Mouse (Mus musculus) lung, embryonic 16.5 days (tissue): ENCODE measurements around the gene Cluap1. TPM values are rescaled to one million over a fixed set of nuclear protein-coding genes. Genes with fewer than 3 reads are reported as not detected.
A peak's percentile ranks its signal among the peaks of the same experiment; 100 is the strongest.

Experiments used
- ATAC-seq: fragments of 200-750 bp; cut with Nextera tagmentation; 2 replicates; pipeline ENCODE4 v1.8.0; 2017; ENCODE audit warnings: low read depth, mild to moderate bottlenecking, moderate library complexity
- H3K27ac ChIP-seq: fragments of 300-500 bp; sonication (generic); 2 replicates; pipeline ENCODE4 v1.5.1; 2014; ENCODE audit warnings: mild to moderate bottlenecking, control low read depth, low read length
- H3K27me3 ChIP-seq: fragments of 300-500 bp; sonication (generic); 2 replicates; pipeline ENCODE4 v1.6.1; 2014; ENCODE audit warnings: low read depth, low read length, mixed read lengths; ENCODE audit not compliant: control insufficient read depth, insufficient read depth
- H3K36me3 ChIP-seq: fragments of 300-500 bp; sonication (generic); 2 replicates; pipeline ENCODE4 v1.6.1; 2014; ENCODE audit warnings: low read length; ENCODE audit not compliant: control insufficient read depth, insufficient read depth
- H3K4me1 ChIP-seq: fragments of 300-500 bp; sonication (generic); replicated peaks from 2 replicates; pipeline ENCODE4 v1.6.1; 2014; ENCODE audit warnings: low read length, mixed read lengths; ENCODE audit not compliant: control insufficient read depth, insufficient read depth
- H3K4me2 ChIP-seq: fragments of 300-500 bp; sonication (generic); 2 replicates; pipeline ENCODE4 v1.6.1; 2014; ENCODE audit warnings: low read depth, low read length, control low read depth
- H3K4me3 ChIP-seq: fragments of 300-500 bp; sonication (generic); 2 replicates; pipeline ENCODE4 v1.5.1; 2014; ENCODE audit warnings: mild to moderate bottlenecking, low read length, control low read depth
- H3K9ac ChIP-seq: fragments of 300-500 bp; sonication (generic); 2 replicates; pipeline ENCODE4 v1.6.1; 2014; ENCODE audit warnings: low read length, control low read depth
- H3K9me3 ChIP-seq: fragments of 300-500 bp; sonication (generic); 2 replicates; pipeline ENCODE4 v1.6.1; 2016; ENCODE audit warnings: low read length; ENCODE audit not compliant: control insufficient read depth
- WGBS: fragments of 180-500 bp; shearing (Covaris S2); extraction: QIAGEN DNeasy Blood & Tissue Kit; methylation state at CpG from one replicate; pipeline ENCODE4 v1.1.7; 2014; 5-methylcytosine and 5-hydroxymethylcytosine counted together
- polyA plus RNA-seq: library from polyadenylated mRNA; unstranded; fragments of >200 nt; fragmentation: Nextera tagmentation; extraction: Ambion mirVana; gene quantifications from 2 replicates; pipeline ENCODE4 v1.2.1, GENCODE M21; 2015

Cluap1 gene
- 22.2 and 23.9 TPM in 2 replicates for polyA plus RNA-seq

DNA sequence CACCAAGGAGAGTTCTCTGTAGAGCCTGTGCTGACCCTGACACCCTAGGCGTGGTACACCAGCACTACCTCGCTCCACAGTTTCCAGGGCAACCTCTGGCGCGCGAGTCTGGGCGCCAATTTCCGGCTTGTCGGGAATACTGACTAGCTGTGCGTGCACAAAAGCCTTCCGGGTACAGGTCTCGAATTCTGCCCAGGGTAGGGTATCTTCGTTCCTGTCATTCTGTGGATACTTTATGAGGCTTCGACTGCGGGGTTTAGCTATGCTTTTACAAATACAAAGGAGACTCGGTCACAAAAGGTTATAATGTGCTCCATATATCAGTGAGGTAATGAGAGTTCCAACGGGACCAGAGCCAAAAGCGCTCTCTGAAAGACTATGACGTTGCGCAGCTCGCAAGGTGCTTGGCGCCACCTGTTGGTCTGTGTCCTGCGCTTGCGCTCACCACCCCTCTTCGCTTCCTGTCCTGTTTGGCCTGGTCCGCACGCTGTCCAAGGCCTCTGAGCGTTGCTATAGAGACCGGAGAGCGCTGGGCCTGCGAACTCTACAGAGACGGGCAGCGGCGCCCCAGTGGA, at the start of gene Cluap1, which contains the start of gene 1700037C18Rik:
Cluap1 (plus strand) TSS at position 265 of the 575 bp plus-strand sequence.
1700037C18Rik (minus strand) TSS at position 153 of the 575 bp plus-strand sequence.
- peaks cover 21% of the 10 kb centered on the region for H3K36me3 ChIP-seq

DNA sequence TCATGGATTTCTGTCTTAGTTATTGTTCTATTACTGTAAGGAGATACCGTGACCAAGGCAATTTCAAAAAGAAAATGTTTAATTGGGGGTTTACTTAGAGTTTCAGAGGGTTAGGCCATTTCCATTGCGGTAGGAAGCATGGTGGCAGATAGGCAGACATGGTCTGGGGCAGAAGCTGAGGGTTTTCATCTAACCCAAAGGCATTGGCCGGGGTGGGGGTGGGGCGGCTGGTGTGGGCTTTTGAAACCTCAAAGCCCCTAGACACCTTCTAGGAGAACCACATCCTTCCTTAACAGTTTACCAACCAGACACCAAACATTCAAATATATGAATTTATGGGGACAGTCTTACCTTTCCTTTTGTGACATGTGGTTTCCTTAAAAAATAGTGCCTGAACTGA, 49.3 kb upstream of the Cluap1 start:
- no peak overlapping the region for H3K4me3 ChIP-seq
- H3K4me1 ChIP-seq, result no peaks in the 10 kb centered on the region
- 92% methylated on average over 4 of the region's 4 CpGs for WGBS
- no peaks in the 10 kb centered on the region for H3K9me3 ChIP-seq
- H3K36me3 ChIP-seq, result peaks cover 2% of the 10 kb centered on the region; the same call in 1 of the 2 replicates
- no peak overlapping the region for H3K9ac ChIP-seq
- no peaks in the 10 kb centered on the region for H3K27me3 ChIP-seq
- ATAC-seq, result no peak
- no peak overlapping the region for H3K27ac ChIP-seq
- H3K4me2 ChIP-seq, result no peak overlapping the region

More for the DNA sequence above, at the start of gene Cluap1, which contains the start of gene 1700037C18Rik:
- Histone ChIP-seq H3K9me3 (no peaks in the 10 kb centered on the region), H3K27me3 (no peaks in the 10 kb centered on the region), H3K4me2 (peak within 1 kb of the TSS; percentile 72), H3K4me3 (peak within 1 kb of the TSS; percentile 78), H3K9ac (peak within 1 kb of the TSS; percentile 87), H3K27ac (peak within 1 kb of the TSS; percentile 82), H3K4me1 (peaks cover 5% of the 10 kb centered on the region)
- peak; percentile 99 for ATAC-seq
- under 1% methylated on average over 33 of the region's 33 CpGs for WGBS

DNA sequence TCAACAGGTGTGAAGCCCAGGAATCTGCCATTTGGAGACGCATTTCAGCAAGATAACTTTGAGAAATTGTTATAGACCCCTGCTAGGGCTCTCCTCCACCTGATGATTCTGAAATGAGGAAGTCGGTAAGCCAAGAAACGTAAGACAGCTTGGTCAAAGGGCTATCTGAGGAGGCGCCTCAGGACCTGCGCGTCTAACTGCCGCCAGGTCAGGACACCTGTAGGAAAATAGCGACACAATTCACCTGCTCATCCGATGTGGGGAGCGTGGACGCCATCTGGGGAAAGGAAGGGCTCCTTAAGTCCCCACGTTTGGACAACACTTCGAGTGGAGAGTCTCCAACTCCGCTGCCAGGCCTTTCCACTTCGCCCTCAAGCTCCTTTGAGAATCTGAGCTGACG, 36.8 kb upstream of the Cluap1 start:
- H3K4me2 ChIP-seq, result peak overlapping the region; percentile 93
- H3K9me3 ChIP-seq, result no peaks in the 10 kb centered on the region
- H3K4me1 ChIP-seq, result peaks cover 7% of the 10 kb centered on the region; the same call in 1 of the 2 replicates
- no peaks in the 10 kb centered on the region for H3K27me3 ChIP-seq
- H3K4me3 ChIP-seq, result peak overlapping the region; percentile 75
- no peak; the same call in 1 of the 2 replicates for ATAC-seq
- peak overlapping the region; percentile 73 for H3K27ac ChIP-seq
- peaks cover 3% of the 10 kb centered on the region; the same call in 1 of the 2 replicates for H3K36me3 ChIP-seq
- peak overlapping the region; percentile 79 for H3K9ac ChIP-seq
- WGBS, result 2% methylated on average over 16 of the region's 16 CpGs

DNA sequence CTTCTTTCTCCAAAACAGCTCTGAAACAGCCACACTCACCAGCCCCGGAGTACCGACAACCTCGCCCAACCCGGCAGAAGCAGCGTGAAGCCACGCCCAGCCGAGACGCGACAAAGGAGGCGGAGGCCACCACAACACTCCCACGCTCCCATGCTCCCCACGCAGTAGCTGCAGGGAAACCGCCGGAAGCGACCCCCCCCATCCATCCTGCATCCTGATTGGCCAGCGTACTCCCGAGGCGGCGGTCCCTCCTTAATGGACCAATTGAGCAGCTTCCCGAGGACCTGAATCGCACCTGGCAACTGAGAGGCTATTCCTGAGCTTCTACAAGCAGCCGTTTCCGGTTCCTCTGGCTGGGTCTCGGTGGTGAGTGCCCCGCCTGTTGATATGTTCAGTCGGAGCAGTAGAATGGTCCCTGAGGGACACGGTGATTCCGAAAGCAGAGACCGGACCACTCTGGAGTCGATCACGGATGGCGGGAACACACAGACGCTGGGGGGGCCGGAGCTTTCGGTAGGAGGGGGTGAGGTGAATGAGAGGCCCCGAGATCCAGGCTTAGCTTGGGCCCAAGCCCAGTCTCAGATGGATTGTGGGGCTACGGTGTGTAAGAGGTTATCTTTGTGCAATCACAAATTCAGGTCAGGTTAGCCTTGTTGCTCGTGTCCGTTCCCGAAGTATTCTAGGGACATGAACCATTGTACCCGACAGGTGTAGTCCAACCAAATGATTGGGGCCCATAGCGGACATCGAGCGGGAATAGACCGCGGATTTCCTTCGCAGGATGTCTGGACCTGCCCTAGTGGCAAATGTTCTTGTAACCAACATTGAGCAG, 36.2 kb upstream of the Cluap1 start, which contains the start of gene Naa60:
Naa60 (plus strand) TSS at position 160 of the 832 bp plus-strand sequence.
- peaks cover 3% of the 10 kb centered on the region; the same call in 1 of the 2 replicates for H3K36me3 ChIP-seq
- H3K9me3 ChIP-seq, result no peaks in the 10 kb centered on the region
- peak within 1 kb of the TSS; percentile 93 for H3K4me2 ChIP-seq
- H3K4me3 ChIP-seq, result peak within 1 kb of the TSS; percentile 75
- 4% methylated on average over 47 of the region's 47 CpGs for WGBS
- ATAC-seq, result peak; percentile 99
- H3K4me1 ChIP-seq, result peaks cover 7% of the 10 kb centered on the region; the same call in 1 of the 2 replicates
- H3K27ac ChIP-seq, result peak within 1 kb of the TSS; percentile 73
- H3K9ac ChIP-seq, result peak within 1 kb of the TSS; percentile 79
- H3K27me3 ChIP-seq, result no peaks in the 10 kb centered on the region

DNA sequence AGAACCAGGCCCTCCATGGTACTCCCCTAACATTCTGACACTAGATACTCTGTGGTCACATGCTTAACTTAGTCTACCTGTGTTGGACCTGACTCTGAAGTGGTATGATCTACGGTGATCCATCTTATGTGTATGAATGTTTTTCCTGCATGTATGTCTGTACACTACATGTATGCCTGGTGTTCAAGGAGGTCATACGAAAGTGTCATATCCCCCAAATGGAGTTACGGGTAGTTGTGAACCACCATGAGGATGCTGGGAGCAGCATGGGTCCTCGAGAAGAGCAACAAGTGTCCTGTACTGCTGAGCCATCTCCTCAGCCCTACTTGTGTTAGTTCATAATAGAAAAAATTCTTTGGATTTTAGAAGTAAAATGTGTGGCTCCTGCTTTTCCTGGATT, 32.3 kb upstream of the Cluap1 start:
- Histone ChIP-seq H3K4me3 (no peak overlapping the region), H3K36me3 (0 out of 2 replicates have a peak, but pooled peaks cover 2% of the 10 kb centered on the region), H3K9me3 (no peaks in the 10 kb centered on the region), H3K4me1 (peaks cover 6% of the 10 kb centered on the region; the same call in 1 of the 2 replicates), H3K4me2 (no peak overlapping the region), H3K9ac (no peak overlapping the region), H3K27me3 (no peaks in the 10 kb centered on the region), H3K27ac (no peak overlapping the region)
- 95% methylated on average over 4 of the region's 4 CpGs for WGBS
- ATAC-seq, result no peak

DNA sequence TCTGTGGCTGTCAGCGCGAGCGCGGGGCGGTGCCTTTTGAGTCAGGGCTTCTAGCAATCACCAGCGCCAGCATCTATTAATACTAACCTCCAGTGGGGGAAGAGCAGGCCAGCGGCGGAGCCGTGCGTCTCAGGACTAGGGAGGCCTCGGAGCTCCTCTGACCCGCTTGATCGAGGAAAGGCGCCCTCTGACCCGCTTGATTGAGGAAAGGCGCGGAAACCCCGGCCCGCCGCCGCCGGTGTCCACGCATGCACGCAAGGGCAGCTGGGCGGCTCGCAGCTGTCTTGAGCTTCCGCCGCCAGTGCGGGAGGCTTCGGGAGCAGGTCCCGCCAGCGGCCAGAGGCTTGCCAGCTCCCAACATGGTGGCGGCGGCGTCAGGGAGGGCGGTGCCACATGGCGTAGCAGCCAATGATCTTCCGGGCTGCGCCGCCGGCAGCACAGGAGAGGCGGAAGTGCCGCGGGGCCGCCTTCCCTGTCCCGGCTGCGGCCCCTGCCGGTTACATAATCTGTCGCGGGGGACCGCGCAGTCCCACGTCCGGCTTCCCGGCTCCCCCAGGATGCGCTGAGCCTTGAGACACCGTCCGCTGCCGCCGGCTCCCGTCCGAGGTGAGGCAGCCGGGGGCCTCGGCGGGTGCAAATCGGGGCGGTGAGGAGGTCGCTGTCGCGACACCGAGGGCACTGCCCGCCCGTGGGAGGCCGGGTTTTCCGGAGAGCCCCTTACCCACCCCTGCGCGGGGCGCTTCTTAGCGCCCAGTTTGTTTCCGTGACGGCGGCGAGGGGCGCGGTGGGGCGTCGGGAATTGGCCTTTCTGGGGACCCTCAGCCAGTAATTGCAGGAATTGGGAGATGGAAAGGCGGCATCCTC, 24.2 kb upstream of the Cluap1 start, which contains the start of the genes Zfp597 and Gm20695:
Zfp597 (minus strand) TSS at position 361 of the 864 bp plus-strand sequence.
Gm20695 (plus strand) TSS at position 448 of the 864 bp plus-strand sequence.
- no peaks in the 10 kb centered on the region for H3K9me3 ChIP-seq
- peak within 1 kb of the TSS; percentile 72 for H3K4me2 ChIP-seq
- H3K27ac ChIP-seq, result peak within 1 kb of the TSS; percentile 95
- no peaks in the 10 kb centered on the region for H3K27me3 ChIP-seq
- H3K9ac ChIP-seq, result peak within 1 kb of the TSS; percentile 92
- WGBS, result under 1% methylated on average over 83 of the region's 88 CpGs
- H3K4me1 ChIP-seq, result peaks cover 9% of the 10 kb centered on the region
- peak within 1 kb of the TSS; percentile 89 for H3K4me3 ChIP-seq
- peak; percentile 99 for ATAC-seq
- H3K36me3 ChIP-seq, result peaks cover 4% of the 10 kb centered on the region; the same call in 1 of the 2 replicates

DNA sequence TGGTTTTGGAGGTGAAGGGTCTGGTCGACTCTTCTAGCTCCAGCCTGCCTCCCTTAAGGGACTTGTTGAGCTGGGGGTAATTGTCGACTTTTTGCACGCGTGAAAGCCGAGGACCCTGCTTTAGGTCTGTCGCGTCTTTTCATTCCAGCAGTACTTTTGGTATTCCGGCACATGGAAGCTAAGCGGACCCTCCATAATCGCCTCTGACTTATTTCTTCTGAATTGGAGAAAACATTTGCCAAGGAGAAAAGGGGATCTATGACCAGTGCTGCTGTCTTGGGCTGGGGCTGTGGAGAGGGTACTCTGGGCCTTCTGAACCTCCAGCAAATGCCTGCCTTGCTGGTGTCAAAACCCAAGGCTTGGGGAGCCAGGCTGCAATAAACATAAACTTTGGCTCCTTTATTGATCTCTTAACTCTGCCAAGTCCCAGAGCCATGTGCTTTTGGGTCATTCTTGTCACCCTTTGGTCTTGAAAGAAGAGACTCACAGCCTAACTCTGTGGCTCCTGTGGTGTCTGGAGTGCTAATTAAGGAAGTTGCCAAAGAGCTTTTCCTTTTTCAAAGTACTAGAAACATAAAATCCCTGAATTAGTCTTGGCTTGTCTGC, 23.4 kb upstream of the Cluap1 start:
- Histone ChIP-seq H3K9me3 (no peaks in the 10 kb centered on the region), H3K4me1 (peaks cover 9% of the 10 kb centered on the region)
- ATAC-seq, result peak; percentile 4; the same call in 1 of the 2 replicates

DNA sequence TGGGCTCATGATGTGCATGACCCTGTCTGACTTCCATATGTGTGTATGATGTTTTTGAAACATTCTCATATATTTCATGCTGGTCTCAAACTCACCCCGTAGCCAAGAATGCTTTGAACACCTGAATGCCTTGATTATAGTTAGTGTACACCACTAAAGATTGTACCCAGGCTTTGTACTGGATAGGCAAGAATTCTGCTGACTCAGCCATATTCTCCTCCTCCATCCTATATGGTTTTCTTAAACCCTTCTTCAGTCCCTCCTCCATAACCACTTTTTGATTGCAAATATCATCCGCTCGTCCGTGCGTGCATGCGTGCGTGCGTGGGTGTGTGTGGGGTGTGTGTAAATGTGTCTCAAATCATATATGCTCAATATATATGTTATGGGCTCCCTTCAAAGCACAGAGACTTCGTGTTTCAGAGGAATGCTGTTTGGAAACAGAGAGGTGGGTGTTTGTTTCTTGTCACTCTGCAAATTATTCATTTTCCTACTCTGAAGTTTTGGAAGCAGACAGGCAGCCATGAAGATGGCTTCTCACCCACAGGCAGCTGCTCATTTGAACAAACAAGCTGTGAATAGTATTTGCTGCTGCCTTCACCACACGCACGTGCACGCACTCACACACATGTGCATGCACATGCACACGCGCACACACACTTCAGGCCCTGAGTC, 16.8 kb upstream of the Cluap1 start:
- H3K9me3 ChIP-seq, result no peaks in the 10 kb centered on the region
- WGBS, result 90% methylated on average over 14 of the region's 14 CpGs
- H3K4me3 ChIP-seq, result no peak overlapping the region
- no peak overlapping the region for H3K4me2 ChIP-seq
- no peaks in the 10 kb centered on the region; the same call in 1 of the 2 replicates for H3K4me1 ChIP-seq
- H3K36me3 ChIP-seq, result peaks cover 2% of the 10 kb centered on the region; the same call in 1 of the 2 replicates
- H3K27me3 ChIP-seq, result no peaks in the 10 kb centered on the region
- ATAC-seq, result no peak
- no peak overlapping the region for H3K27ac ChIP-seq
- H3K9ac ChIP-seq, result no peak overlapping the region

More for the DNA sequence above, 23.4 kb upstream of the Cluap1 start:
- H3K27ac ChIP-seq, result peak overlapping the region; percentile 79
- H3K27me3 ChIP-seq, result no peaks in the 10 kb centered on the region
- H3K9ac ChIP-seq, result peak overlapping the region; percentile 92
- H3K36me3 ChIP-seq, result peaks cover 2% of the 10 kb centered on the region; the same call in 1 of the 2 replicates
- WGBS, result under 1% methylated on average over 10 of the region's 10 CpGs
- H3K4me3 ChIP-seq, result peak overlapping the region; percentile 89
- H3K4me2 ChIP-seq, result peak overlapping the region; percentile 53
